Mouse (Mus musculus): ENCODE data around the gene Rnase1.
A peak's percentile ranks its signal among the peaks of the same experiment; 100 is the strongest.
"Not testable (repeated sequence)": the region's sequence is repeated elsewhere in the genome, so short reads cannot be mapped to it uniquely, and the experiment has no call there.

Rnase1 gene

DNA sequence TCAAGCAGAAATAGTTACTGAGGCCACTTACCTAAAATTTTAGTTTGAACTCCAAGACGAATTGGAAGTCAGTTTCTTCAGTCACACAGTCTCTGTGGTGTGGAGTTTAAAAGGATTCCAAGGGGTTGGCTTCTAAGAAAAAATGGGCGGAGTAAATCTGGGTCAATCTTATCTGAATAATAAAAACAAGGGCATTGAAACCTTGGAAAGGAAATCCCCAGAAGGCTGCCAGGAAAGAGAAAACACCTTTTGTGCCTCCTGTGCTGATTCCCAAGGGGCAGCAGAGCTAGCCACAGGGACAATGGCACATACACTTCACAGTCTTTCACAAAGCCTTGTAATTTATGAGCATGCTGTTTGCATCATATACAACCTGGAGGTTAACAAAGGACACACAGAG lies at the start of gene Rnase1:
TSS of gene Rnase1 (minus strand) at position 101 of the 400 bp plus-strand sequence.
- no peak for DNase-seq (ENCODE audit: low read depth)

DNA sequence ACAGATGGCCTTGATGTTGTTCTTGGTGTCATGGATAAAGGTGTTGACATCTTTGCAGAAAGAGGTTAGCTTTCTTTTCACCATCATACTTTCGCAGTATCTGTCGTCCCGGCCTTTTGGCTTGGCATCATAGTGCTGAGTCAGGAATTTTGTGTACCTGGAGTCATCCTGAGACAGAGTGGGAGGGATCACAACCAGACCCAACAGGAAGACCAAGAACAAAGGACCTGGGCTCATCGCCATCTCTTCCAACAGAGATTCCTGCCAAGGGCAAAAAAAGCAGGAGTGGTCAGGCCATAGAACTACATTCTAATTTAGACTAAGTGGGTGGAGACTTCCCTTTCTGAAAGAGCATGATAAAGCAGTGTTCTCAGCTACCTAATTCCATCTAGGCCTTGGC lies 49.1 kb upstream of the Rnase1 start:
- DNase-seq (ENCODE audit: low read depth), result no peak

DNA sequence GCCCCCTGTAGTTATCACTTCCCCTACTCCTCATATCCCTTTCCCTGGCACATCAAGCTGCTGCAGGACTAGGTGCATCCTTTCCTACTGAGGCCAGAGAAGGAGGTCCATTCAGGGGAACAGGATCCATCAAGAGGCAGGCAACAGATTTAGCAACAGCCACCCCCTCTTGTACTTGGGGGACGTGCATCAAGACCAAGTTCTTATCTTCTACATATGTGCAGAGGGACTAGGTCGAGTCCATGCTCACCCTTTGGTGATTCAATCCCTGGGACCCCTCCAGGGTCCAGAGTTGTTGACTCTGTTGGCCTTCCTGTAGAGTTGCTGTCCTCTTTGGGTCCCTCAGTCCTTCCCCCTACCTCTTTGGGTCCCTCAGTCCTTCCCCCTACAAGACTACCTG lies 34.5 kb upstream of the Rnase1 start:
- DNase-seq (ENCODE audit: low read depth), result not testable (repeated sequence)

DNA sequence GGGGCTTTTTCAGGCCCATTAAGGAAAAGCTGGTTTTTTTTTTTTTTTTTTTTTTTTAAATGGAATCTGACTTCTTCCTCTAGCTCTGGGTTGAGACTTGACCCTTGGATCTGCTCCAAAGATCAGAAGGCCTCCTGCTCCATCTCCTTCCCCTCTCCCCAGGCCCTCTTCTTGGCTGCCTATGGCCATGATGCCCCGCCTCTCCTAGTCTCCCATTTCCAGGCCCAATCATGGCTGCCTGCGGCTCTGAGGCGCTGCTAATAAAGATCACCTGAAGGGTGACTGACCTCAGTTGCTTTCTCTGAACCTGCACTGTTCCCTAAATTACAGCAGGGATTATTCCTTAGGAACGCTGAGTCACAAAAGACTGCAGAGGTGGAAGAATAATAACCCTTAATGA lies 27.3 kb upstream of the Rnase1 start:
- no peak for DNase-seq (ENCODE audit: low read depth)

DNA sequence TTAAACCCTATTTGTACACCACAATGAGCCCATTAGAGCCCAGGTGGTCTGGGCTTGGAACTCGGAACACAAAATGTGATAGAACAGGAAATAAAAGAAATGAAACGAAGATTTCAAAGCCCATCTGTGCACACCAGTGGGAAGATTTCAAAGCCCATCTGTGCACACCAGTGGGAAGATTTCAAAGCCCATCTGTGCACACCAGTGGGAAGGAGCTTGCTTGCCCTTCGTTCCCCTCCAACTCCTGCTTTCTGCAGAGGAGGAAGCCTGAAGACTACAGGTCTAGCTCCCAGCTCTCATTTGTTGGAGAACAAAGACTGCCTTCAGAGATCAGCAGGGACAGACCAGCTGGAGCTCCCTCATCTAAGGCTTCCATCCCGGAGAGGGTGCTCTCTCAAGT lies 26.4 kb upstream of the Rnase1 start:
- DNase-seq (ENCODE audit: low read depth), result not testable (repeated sequence)

DNA sequence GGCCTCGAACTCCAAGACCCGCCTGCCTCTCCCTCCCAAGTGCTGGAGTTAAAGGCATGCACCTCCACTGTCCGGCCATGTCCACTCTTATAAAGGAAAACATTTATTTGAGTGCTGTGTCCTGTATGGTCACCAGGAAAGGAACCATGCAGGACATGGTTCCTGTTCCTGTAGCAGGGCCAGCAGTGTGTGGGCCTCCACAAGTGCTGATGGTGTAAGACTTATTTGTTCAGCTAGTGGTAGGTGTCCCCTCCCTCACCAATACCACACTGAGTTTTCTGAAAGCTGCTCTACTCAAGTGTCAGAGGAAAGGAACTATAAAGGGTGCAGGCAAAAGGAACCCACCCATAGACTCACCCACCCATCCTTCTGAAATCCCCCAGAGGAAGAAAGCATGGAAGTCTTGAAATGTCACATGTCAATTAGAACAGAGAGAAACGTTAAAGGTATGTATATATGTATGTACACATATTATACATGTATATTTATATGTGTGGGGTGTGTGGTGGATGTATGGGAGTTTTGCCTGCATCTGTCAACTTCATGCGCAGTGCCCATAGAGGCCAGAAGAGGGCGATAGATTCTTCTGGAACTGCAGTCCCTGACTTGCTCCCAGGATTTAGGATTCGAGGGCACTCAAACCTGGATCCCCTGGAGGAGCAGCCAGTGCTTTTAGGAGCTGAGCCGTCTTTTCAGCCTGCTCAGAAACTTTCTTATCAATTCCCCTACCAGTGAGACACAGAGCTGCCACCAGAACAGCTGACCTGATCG lies 25.7 kb upstream of the Rnase1 start:
- not testable (repeated sequence) for DNase-seq (ENCODE audit: low read depth)

DNA sequence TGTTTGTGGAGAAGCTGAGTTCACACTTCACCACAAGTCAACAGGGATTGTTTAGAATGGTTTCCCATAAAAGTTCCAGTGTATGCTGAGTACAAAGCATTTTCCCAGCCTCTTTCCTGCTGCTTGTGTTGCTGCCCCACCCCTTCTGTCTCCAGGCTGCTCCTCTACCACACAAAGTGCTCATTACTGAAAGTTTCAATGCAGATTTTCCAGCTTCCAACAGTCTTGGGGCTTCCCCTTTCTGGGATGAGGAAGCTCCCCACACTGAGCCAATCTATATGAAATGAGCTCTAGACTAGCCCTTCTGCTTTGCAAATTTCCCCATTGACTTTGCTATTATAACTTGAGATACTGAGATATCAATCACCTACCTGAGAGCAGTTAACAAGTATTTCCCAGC lies 19.5 kb upstream of the Rnase1 start:
- DNase-seq (ENCODE audit: low read depth), result no peak

DNA sequence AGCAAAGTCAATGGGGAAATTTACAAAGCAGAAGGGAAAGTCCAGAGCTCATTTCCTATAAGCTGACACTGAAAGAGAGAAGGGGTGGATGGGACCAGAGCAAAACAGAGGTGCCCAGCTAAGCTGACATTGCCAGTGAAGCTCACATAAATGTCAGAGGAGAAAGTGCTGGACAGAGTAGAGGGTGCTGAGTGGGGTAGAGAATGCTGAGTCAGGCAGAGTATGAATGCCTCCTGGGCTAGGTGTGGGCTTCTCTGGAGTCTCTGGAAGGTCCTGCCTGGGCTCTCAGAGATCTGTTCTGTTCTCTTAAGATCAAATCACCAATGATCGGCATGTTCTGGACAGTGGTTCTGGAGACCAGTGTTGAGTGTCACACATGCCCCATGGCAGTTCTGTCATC lies 18.9 kb upstream of the Rnase1 start:
- no peak for DNase-seq (ENCODE audit: low read depth)

DNA sequence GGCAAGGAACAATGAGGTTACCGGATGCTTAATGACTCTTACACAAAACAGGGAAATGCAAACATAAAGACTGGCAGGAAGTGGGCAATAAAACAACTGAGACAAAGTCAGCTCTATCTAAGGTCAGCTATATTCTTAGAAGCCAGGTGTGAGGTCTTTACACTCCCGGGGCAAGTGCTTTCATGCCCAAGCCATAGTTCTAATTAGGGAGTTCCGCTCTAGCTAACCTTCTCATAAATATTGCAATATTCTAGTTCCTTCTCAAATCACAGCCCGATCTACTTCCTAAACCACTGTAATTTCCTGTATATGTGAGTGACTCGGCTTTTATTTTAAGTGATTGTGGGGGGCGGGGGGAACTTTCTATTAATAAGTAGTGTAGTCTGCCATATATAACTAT lies 16.7 kb upstream of the Rnase1 start:
- DNase-seq (ENCODE audit: low read depth), result not testable (repeated sequence)

DNA sequence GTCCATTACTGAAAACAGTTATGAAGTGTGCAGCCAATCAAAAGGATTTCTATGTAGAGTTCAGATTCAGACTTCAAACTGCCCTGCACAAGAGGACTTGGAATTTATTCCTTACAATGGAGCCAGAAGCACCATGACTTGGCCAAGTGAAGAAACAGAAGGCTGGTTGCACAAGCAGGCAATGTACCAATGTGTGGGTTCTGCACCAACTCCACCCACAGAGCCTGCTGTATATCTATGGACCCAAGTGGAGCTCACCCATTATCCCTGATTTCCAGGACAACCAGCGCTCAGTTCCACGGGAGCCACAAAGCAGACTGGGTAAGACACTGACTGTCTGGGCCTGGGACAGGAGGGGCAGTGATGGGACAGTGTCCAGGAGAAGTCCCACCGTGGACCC lies 15.4 kb upstream of the Rnase1 start, which contains the start of gene Rnase2b:
TSS of gene Rnase2b (plus strand) at position 285 of the 400 bp plus-strand sequence.
- DNase-seq (ENCODE audit: low read depth), result not testable (repeated sequence)

DNA sequence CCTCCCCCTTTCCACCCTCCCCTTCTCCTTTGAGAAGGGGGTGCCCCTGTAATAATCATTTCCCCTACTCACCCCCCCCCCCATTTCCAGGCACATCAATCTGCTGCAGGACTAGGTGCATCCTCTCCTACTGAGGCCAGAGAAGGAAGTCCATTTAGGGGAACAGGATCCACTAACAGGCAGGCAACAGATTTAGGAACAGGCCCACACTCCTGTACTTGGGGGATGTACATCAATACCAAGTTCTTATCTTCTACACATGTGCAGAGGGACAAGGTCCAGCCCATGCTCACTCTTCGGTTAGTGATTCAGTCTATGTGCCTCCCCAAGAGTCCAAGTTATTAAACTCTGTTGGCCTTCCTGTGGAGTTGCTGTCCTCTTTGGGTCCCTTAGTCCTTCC lies 10.5 kb upstream of the Rnase1 start:
- no peak for DNase-seq (ENCODE audit: low read depth)

DNA sequence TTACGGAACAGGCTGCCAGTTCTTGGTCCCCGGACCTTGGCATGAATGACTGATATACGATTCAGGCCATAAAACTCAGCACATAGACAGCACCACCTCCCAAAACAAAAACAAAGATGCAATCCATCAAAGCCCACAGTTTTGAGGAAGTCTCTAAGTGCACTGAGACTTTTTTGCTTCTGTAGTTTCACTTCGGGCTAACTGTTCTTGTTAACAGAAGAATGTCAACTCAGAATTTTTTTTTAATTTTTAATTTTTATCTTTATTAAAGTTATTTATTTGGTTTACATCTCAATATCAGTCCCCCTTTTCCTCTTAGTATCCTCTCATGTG lies 10.1 kb upstream of the Rnase1 start:
- DNase-seq (ENCODE audit: low read depth), result no peak

DNA sequence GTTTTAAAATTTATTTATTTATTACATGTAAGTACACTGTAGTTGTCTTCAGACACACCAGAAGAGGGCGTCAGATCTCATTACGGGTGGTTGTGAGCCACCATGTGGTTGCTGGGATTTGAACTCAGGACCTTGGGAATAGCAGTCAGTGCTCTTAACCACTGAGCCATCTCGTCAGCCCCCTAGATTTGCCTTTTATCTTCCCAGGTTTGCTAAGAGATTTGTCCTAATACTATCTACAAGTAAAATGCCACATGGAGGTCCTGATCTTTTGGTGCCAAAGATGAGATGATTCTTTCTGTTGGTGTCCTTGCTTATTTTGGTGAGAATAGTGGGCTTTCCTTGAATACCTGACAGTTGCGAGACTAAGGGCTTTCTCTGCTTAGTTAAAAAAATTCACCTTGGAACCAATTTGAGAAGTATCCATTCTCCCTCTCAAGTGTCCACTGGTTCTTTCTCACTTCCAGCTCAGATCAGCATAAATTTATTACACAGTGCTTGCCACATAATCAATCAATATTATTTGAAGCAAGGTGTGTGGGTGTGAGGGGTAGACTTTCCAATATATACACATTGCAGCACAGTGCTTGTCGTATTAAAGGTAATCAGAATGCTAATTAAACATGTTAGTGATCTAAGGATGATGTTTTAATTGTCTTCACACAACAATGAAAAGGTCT lies 9.6 kb upstream of the Rnase1 start:
- no peak for DNase-seq (ENCODE audit: low read depth)

DNA sequence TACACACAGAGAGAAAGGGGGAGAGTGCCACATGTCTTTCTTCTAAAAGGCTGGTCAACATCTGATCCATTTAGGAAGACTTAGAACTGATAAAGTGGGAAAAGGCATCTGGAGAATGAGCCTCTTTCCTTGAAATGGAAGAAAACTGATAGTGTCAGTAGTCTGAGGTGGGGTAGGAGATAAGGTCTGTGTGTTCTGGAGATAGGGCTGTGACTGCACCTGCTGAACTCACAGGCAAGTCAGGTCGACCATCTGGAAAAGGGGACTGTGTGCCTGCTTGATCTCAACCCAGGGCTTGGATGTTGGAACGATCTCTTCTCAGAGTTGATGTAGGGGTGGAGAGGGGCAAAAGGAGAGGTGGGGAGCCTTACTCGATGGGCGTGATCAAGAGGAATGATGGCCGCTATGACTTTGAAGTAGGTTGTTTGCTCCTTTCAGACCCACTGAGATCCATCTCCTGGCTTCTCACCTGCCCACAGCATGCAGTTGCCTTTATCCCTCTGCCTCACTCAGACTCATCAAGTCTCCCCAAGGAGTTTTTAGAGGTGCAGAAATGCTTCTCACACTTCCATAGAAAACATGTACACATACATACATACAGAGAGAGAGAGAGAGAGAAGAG lies 5.8 kb upstream of the Rnase1 start:
- DNase-seq (ENCODE audit: low read depth), result no peak

DNA sequence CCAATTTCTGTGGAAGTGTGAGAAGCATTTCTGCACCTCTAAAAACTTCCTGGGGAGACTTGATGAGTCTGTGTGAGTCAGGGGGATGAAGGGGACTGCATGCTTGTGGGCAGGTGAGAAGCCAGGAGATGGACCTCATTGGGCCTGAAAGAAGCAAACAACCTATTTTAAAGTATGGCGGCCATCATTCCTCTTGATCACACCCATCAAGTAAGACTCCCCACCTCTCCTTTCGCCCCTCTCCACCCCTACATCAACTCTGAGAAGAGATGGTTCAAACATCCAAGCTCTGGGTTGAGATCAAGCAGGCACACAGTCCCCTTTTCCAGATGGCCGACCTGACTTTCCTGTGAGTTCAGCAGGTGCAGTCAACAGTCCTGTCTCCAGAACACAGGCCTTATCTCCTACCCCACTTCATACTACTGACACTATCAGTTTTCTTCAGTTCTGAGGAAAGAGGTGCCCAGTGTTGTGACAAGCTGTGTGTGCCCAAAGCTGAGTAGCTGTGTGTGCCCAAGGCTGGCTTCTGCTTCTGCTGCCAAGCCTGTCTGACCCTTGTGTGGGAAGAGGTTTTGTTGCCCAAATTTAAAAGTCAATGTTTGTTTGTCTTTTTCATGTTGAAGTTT lies 3.7 kb upstream of the Rnase1 start:
- DNase-seq (ENCODE audit: low read depth), result no peak

DNA sequence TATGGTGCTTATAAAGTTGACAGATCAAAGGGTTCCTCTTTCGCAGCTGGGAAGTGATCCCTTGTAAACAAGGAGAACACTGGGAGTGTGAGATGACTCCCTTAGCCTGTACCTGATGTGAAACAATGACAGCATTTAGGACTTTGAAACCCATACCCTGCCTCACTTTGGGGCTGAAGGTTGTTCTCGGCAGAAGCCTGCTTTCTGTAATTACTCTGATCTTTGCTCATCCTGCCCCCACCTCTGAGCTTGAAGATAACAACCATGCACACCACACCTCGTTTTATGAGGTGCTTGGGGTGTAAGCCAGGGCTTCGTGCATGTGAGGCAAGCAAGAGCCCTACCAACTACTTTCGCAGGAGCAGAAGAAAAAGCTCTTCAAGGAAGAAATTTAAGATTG lies 2.6 kb upstream of the Rnase1 start:
- DNase-seq (ENCODE audit: low read depth), result no peak

DNA sequence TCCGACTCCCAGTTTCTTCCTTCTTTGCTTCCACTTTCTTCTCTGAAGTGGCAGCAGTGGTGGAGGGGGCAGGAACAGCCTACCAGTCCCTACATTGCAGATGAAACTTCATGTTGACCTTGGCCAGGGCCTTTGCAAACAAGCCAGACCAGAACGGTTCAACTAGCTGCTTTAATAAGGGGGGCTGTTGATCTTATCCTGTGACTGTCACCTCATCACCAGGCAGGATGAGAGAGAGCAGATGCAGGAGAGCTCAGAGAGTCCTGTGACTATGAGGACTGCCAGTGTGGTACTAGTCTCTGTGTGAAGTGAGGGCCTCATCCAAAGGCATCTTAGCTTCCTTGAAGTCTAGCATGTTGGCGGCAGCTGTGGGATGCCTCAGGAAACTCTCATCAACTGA lies 1.4 kb upstream of the Rnase1 start:
- DNase-seq (ENCODE audit: low read depth), result no peak

DNA sequence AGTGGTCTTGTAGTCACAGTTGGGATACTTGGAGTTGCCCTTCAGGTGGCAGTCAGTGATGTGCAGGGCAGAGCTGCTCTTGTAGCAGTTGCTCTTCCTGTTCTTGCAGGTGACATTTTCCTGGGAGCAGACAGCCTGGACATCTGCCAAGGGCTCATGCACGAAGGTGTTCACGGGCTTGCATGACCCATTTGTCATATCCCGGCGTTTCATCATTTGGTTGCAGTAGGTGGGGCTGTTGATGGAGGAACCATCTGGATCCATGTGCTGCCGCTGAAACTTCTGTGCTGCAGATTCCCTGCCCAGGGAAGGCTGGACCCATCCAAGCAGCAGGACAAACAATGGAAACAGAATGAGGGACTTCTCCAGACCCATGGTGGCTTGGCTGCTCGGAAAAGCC lies 1.1 kb downstream of the Rnase1 start:
- no peak for DNase-seq (ENCODE audit: low read depth)

DNA sequence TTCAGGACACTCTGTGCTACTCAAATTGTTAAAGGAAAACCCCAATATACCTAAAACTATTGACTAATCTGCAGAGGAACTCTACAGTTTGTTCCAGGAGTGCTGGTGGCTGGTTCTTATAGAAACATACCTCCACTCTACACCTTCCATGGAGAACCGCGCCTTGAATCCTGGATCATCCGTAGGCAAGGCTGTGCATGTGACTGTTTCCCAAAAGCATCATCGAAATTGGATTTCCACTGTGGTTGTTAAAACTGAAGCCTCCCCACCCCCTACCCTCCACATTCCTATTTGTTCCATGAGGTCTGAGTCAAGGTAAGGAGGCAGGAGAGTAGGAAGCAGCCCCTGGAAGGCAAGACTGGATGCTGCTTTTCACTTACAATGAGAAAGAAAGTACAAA lies 2.1 kb downstream of the Rnase1 start:
- DNase-seq (ENCODE audit: low read depth), result no peak

DNA sequence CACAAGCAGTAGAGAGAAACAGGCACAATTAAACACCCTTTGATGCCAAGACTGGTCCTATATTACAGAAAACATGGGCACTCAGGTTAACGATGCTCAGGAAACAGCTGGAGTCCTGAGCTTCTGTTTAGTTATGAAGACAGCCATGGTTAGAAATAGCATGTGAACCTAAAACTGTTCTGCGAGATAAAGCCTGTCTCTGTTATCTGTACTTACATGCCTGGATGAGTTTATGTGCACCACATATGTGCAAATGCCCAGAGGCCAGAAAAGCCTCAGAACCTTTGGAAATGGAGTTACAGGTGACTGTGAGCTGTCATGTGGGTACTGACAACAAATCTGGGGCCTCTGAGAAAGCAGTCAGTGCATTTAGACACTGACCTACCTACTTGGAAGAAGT lies 2.6 kb downstream of the Rnase1 start:
- DNase-seq (ENCODE audit: low read depth), result no peak

DNA sequence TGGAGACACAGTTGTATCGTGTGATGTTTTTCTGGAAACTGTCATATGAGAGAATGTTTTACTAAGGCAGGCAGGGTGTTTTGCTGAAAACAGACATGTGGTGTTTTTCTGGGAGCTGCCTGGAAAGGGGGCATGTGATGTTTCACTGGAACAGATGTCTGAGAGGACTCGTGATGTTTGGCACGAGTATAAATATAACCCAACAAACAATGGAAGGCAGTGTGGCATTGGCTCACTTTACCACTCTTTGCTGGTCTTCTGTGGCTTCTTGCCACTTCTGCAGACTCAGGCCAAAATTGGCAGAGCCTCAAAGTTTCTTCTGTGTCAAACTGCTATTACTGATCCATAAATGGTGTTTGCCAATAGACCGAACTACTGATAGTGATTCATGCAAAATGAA lies 3.3 kb downstream of the Rnase1 start:
- peak; percentile 90 for DNase-seq (ENCODE audit: low read depth)

DNA sequence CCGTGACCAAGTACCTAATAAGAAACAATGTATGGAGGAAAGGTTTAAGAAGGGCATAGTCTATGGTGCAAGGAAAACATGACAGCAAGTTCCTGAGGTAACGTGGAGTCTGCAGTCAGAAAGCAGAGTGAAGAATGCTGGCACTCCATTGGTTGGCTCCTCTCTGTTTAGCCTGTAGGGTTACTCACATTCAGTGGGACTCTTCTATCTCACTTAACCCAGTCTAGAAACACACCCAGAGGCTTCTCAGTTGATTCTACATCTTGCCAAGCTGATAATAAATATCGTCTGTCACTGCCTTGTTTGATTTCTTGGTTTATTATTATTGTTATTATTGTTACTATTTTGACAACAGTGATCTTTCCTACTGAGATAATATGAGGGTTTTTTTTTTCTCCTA lies 4.0 kb downstream of the Rnase1 start:
- DNase-seq (ENCODE audit: low read depth), result no peak

DNA sequence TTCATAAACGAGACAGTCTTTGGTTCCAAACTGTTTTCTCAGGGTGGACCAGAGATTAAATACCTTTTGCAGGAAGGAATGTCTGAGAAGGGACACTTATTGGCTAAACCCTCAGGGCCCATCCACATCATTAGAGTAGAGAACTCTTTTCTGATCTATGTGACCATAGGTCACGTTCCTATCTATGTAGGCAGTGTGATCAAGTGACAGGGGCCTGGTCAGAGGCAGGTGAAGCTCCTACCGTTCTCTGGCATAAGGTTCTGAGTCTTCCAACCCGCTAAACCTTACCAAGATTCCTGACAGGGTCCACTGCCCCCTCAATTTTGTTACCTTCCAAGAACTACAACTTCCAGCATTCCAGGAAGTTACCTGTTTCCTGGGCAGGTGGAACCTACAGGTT lies 4.5 kb downstream of the Rnase1 start:
- no peak for DNase-seq (ENCODE audit: low read depth)

All from fibroblast of lung, adult 2 months (primary cell).